Mouse (Mus musculus) spleen, adult 2 months (tissue): Measurements from ENCODE around the gene Tlk2.

ENCODE experiments used
- CTCF ChIP-seq: fragments of 200-500 bp; IDR thresholded peaks from 2 replicates; pipeline ENCODE4 v1.5.1; 2011; ENCODE audit warnings: mild to moderate bottlenecking, inconsistent platforms; ENCODE audit not compliant: insufficient read depth, insufficient read length, insufficient replicate concordance; ENCODE audit errors: extremely low read depth
- POLR2A ChIP-seq: fragments of 200-500 bp; IDR thresholded peaks from 2 replicates; pipeline ENCODE4 v1.6.1; 2011; ENCODE audit warnings: low read depth, low read length, inconsistent platforms

- TF ChIP-seq POLR2A (no peak), CTCF (no peak)
These were observed 32.0 kb upstream of the Tlk2 start, which contains the start of gene Gm10842 for GRCm38 (mm10) chr11:105146593-105146992.
